Mouse (Mus musculus) liver, postnatal 0 days (tissue): ENCODE measurements around the gene Tmem212. TPM values are rescaled to one million over a fixed set of nuclear protein-coding genes. Genes with fewer than 3 reads are reported as not detected.

Experiments
- ATAC-seq: fragments of 200-750 bp; cut with Nextera tagmentation; 2 replicates; pipeline ENCODE4 v1.8.0; 2017; ENCODE audit warnings: mild to moderate bottlenecking, moderate library complexity
- DNase-seq: peaks from one replicate; pipeline ENCODE4 v3.0.0-alpha.2; 2016
- H3K27ac ChIP-seq: fragments of 300-500 bp; sonication (generic); 2 replicates; pipeline ENCODE4 v1.5.1; 2014; ENCODE audit warnings: antibody characterized with exemption, moderate library complexity, mild to moderate bottlenecking, low read depth
- H3K27me3 ChIP-seq: fragments of 300-500 bp; sonication (generic); 2 replicates; pipeline ENCODE4 v1.6.1; 2014; ENCODE audit warnings: low read length, control low read depth, mixed read lengths; ENCODE audit not compliant: insufficient read depth
- H3K36me3 ChIP-seq: fragments of 300-500 bp; sonication (generic); replicated peaks from 2 replicates; pipeline ENCODE4 v1.6.1; 2014; ENCODE audit warnings: mild to moderate bottlenecking, control low read depth, low read length, moderate library complexity, mixed read lengths; ENCODE audit not compliant: insufficient read depth
- H3K4me1 ChIP-seq: fragments of 300-500 bp; sonication (generic); 2 replicates; pipeline ENCODE4 v1.6.1; 2014; ENCODE audit warnings: antibody characterized with exemption, mild to moderate bottlenecking, control low read depth; ENCODE audit not compliant: insufficient read depth
- H3K4me2 ChIP-seq: fragments of 300-500 bp; sonication (generic); 2 replicates; pipeline ENCODE4 v1.6.1; 2014; ENCODE audit warnings: low read depth, mild to moderate bottlenecking, low read length, moderate library complexity, mixed read lengths
- H3K4me3 ChIP-seq: fragments of 300-500 bp; sonication (generic); 2 replicates; pipeline ENCODE4 v1.5.1; 2014; ENCODE audit warnings: low read depth, low read length
- H3K9ac ChIP-seq: fragments of 300-500 bp; sonication (generic); replicated peaks from 2 replicates; pipeline ENCODE4 v1.6.1; 2014; ENCODE audit warnings: mild to moderate bottlenecking, moderate library complexity
- H3K9me3 ChIP-seq: fragments of 300-500 bp; sonication (generic); 2 replicates; pipeline ENCODE4 v1.6.1; 2016; ENCODE audit warnings: mild to moderate bottlenecking, control low read depth, low read length, mixed read lengths
- CTCF ChIP-seq: sonication (generic); IDR thresholded peaks from 2 replicates; pipeline ENCODE4 v1.5.1; 2016; ENCODE audit warnings: antibody characterized with exemption, low read depth
- EP300 ChIP-seq: IDR thresholded peaks from 2 replicates; pipeline ENCODE4 v1.6.1; 2016; ENCODE audit warnings: antibody characterized with exemption, low read depth, mild to moderate bottlenecking
- WGBS: fragments of 180-500 bp; shearing (Covaris S2); extraction: QIAGEN DNeasy Blood & Tissue Kit; methylation state at CpG from one replicate; pipeline ENCODE4 v1.1.7; 2014; ENCODE audit not compliant: insufficient replicate concordance; 5-methylcytosine and 5-hydroxymethylcytosine counted together
- polyA plus RNA-seq: library from polyadenylated mRNA; unstranded; fragments of >200 nt; fragmentation: Nextera tagmentation; extraction: Ambion mirVana; gene quantifications from 2 replicates; pipeline ENCODE4 v1.2.1, GENCODE M21; 2015

Gene Tmem212
- polyA plus RNA-seq, 1 experiment from 2014 or later: 0.26 TPM

- ATAC-seq (no peak), DNase-seq (no peak)
- Histone ChIP-seq H3K27ac (peak overlapping the region; percentile 87), H3K4me1 (peaks cover 25% of the 10 kb centered on the region), H3K9me3 (no peaks in the 10 kb centered on the region), H3K27me3 (no peaks in the 10 kb centered on the region), H3K4me3 (peak overlapping the region; percentile 62; the same call in 1 of the 2 replicates), H3K36me3 (no peaks in the 10 kb centered on the region), H3K9ac (no peak overlapping the region), H3K4me2 (peak overlapping the region; percentile 82)
- 67% methylated on average over 13 of the region's 13 CpGs for WGBS
- TF ChIP-seq CTCF (no peak), EP300 (no peak)
Measured at GRCm38 (mm10) chr3:27937144-27938110, 41.3 kb upstream of the Tmem212 start.

GRCm38 (mm10) chr3:27936731-27937130 is 40.6 kb upstream of the Tmem212 start:
- Histone ChIP-seq H3K4me3 (no peak overlapping the region), H3K4me1 (peaks cover 25% of the 10 kb centered on the region), H3K4me2 (no peak overlapping the region), H3K9me3 (no peaks in the 10 kb centered on the region), H3K36me3 (no peaks in the 10 kb centered on the region), H3K27ac (no peak overlapping the region), H3K27me3 (no peaks in the 10 kb centered on the region), H3K9ac (no peak overlapping the region)
- DNase-seq (no peak), ATAC-seq (no peak)
- 80% methylated on average over 5 of the region's 5 CpGs for WGBS
- no peak for TF ChIP-seq CTCF
- no peak for TF ChIP-seq EP300

- no peak for ATAC-seq
- H3K36me3 ChIP-seq: no peaks in the 10 kb centered on the region
Measured at GRCm38 (mm10) chr3:27935644-27936043, 39.5 kb upstream of the Tmem212 start.

DNA sequence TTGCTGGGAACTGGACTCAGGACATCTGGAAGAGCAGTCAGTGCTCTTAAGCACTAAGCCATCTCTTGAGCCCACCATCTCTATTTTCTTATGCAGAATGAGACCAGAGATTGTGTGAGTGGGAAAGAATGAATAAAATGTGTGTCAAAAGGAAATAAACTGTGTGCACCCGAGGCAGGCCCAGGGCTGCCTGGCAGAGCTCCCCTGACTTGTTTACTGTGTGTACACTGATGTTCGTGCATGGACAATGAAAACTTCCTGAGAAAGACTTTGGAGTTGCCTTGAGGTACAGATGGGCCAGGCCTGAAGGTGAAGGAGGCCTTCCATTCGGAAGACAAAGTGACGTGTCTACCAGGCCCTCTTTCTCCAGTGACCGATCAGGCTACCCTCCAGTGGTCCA is 36.2 kb upstream of the Tmem212 start:
- Histone ChIP-seq H3K9ac (no peak overlapping the region), H3K4me3 (no peak overlapping the region), H3K9me3 (no peaks in the 10 kb centered on the region), H3K27me3 (no peaks in the 10 kb centered on the region), H3K36me3 (no peaks in the 10 kb centered on the region), H3K4me1 (peaks cover 3% of the 10 kb centered on the region; the same call in 1 of the 2 replicates), H3K27ac (no peak overlapping the region), H3K4me2 (no peak overlapping the region)
- ATAC-seq: no peak
- WGBS: 80% methylated on average over 5 of the region's 5 CpGs
- DNase-seq: no peak
- 0 out of 2 replicates have a peak, but pooled peaks have one; percentile 8 for TF ChIP-seq CTCF
- no peak for TF ChIP-seq EP300

More at GRCm38 (mm10) chr3:27935644-27936043, 39.5 kb upstream of the Tmem212 start:
- 80% methylated on average over 3 of the region's 3 CpGs for WGBS
- Histone ChIP-seq H3K27me3 (no peaks in the 10 kb centered on the region), H3K9ac (no peak overlapping the region), H3K27ac (no peak overlapping the region), H3K4me2 (no peak overlapping the region), H3K4me3 (no peak overlapping the region), H3K4me1 (peaks cover 20% of the 10 kb centered on the region), H3K9me3 (no peaks in the 10 kb centered on the region)
- no peak for DNase-seq
- no peak for TF ChIP-seq CTCF
- no peak for TF ChIP-seq EP300

DNA sequence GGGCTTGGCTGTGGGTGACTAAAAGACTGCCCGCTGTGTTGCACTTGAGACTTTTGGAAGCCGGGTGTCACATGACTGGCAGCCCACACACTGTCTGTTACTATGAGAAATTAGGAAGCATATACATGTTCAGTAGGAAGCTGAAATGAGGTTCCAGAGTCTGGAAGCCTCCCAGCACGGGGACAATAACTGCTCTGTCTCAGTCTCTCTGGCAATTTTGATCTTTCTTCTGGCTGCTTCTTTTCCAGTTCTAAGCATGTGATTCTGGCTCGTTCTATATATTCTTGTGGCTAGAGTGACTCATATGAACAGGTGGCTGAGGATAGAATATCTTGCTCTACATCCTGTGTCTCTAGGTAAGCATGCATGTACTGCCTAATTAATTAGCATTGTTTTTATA is 33.1 kb upstream of the Tmem212 start:
- WGBS: 78% methylated on average over 4 of the region's 4 CpGs
- Histone ChIP-seq H3K9ac (no peak overlapping the region), H3K4me2 (no peak overlapping the region), H3K27ac (no peak overlapping the region), H3K36me3 (no peaks in the 10 kb centered on the region), H3K4me3 (no peak overlapping the region), H3K9me3 (no peaks in the 10 kb centered on the region), H3K4me1 (no peaks in the 10 kb centered on the region), H3K27me3 (no peaks in the 10 kb centered on the region)
- TF ChIP-seq CTCF (no peak), EP300 (no peak)
- ATAC-seq (no peak), DNase-seq (no peak)

DNA sequence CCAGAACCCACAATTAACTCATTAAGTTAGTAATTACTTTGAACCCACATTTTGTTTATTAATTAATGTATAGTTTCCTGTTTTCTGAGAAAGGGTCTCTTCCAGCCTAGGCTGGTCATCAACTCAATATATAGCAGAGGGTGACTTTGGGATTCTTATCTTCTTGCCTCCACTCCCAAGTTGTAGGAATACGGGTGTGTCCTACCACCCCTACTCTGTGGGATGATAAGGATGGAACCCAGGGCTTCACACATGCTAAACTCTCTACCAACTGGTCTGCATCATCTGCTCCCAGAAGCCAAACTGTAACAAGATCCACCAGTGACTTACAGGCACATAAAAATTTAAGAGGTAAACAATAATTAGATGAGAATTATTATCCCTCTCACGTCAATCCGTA is 27.9 kb upstream of the Tmem212 start:
- Histone ChIP-seq H3K27ac (no peak overlapping the region), H3K4me3 (no peak overlapping the region), H3K4me1 (no peaks in the 10 kb centered on the region), H3K4me2 (no peak overlapping the region), H3K36me3 (no peaks in the 10 kb centered on the region), H3K27me3 (no peaks in the 10 kb centered on the region), H3K9ac (no peak overlapping the region), H3K9me3 (0 out of 2 replicates have a peak, but pooled peaks cover 2% of the 10 kb centered on the region)
- ATAC-seq (no peak), DNase-seq (no peak)
- TF ChIP-seq CTCF (no peak), EP300 (no peak)
- 67% methylated on average over 3 of the region's 3 CpGs for WGBS
